Mouse (Mus musculus) megakaryocyte-erythroid progenitor cell, adult 5-6 weeks (primary cell): ENCODE measurements around the gene Neu3. TPM values are rescaled to one million over a fixed set of nuclear protein-coding genes. Genes with fewer than 3 reads are reported as not detected.
"Not testable (repeated sequence)": the region's sequence is repeated elsewhere in the genome, so short reads cannot be mapped to it uniquely, and the experiment has no call there.

Source experiments
- ATAC-seq: replicated peaks from 2 replicates; pipeline ENCODE4 v1.8.0; 2016; ENCODE audit warnings: mild to moderate bottlenecking, inconsistent platforms; ENCODE audit not compliant: severe bottlenecking, poor library complexity, low FRiP score, low TSS enrichment
- total RNA-seq, 2 experiments: library from RNA; stranded (forward) in 1 of 2; stranded (reverse) in 1 of 2; fragments of 200-1000, 215-1000 nt in 1 of 2; fragments of >200 nt in 1 of 2; fragmentation: Nextera tagmentation in 1 of 2; gene quantifications; 2 replicates each; pipeline ENCODE4 v1.2.3; 2014 to 2017

Gene Neu3
- total RNA-seq, 2 experiments from 2014 or later = 3.9 to 8.1 TPM

DNA sequence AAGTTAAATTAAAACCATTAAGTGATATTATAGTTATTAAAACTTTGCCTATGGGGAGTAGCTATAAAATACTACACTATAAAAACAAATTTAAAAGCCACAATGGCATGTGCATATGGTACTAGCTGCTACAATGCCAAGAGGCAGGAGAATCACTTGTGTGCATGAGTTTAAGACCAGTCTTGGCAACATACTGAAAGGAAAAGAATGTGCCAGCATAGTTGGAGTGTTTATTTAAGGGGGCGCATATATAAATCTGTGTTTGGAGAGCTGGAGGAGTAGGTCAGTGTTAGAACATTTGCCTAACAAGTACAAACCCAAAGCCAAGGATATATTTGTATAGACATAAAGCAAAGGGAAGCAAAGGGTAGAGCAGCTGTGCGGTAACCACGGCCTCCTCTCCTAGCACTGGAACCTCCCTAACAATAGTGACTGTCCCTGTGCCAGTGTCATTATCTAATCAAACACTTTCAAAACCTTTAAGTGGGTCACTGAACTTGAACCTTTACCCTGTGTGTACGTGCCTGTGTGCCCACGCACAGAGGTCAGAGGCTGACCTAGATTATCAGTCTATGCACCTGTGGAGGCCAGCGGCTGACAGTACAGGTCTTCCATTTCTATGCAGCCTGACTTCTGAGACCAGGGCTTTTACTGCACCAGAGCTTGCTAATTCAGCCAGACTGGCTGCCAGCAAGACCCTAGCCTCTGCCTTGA is 9.3 kb upstream of the Neu3 start:
- ATAC-seq = 0 out of 2 replicates have a peak, but pooled peaks have one; percentile 16

DNA sequence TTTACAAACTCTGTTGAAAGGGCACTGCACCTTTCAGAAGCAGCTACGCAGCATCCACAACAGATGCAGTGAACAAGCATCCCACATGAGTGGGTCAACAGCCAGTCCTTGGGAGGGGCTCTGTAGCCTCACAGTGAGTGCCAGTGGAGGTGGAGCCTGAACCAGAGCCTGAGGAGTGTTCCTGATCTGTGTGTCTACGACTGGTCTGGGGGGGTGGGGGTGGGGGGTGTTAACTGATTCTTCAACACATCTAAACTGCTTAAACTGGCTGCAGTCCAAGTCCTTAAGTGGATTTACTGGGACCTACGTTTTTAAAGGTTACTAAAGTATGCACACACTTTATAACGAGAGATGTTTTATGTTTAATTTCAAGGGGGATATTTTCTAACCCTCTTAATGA is 8.6 kb upstream of the Neu3 start:
- no peak for ATAC-seq

GRCm38 (mm10) chr7:99834314-99834853 is 6.2 kb upstream of the Neu3 start:
- ATAC-seq = no peak

- ATAC-seq = no peak
Observed at GRCm38 (mm10) chr7:99833846-99834222, 5.6 kb upstream of the Neu3 start.

GRCm38 (mm10) chr7:99833115-99833845 is 5.1 kb upstream of the Neu3 start:
- ATAC-seq = no peak

DNA sequence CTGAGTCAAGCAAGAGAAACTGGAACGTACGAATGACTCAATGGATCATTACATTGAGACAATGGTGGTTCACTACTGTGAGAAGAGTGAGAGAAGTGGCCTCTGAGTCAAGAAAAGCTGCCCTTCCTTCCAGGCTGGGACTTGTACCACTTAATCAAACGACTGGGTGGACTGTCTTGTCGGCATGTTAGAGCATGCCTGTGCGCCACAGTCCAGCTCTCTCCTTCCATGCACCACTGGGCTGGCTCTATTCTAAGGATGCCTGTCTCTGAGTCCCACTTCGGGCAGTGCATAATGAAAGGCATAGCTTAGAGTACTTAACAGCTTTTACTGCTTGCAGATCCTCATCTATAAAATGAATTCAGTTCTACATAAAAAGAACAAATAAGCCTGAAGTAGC is 2.1 kb downstream of the Neu3 start:
- ATAC-seq = no peak

- peak; percentile 10; the same call in 1 of the 2 replicates for ATAC-seq
Observed at GRCm38 (mm10) chr7:99825511-99825910, 2.7 kb downstream of the Neu3 start.

DNA sequence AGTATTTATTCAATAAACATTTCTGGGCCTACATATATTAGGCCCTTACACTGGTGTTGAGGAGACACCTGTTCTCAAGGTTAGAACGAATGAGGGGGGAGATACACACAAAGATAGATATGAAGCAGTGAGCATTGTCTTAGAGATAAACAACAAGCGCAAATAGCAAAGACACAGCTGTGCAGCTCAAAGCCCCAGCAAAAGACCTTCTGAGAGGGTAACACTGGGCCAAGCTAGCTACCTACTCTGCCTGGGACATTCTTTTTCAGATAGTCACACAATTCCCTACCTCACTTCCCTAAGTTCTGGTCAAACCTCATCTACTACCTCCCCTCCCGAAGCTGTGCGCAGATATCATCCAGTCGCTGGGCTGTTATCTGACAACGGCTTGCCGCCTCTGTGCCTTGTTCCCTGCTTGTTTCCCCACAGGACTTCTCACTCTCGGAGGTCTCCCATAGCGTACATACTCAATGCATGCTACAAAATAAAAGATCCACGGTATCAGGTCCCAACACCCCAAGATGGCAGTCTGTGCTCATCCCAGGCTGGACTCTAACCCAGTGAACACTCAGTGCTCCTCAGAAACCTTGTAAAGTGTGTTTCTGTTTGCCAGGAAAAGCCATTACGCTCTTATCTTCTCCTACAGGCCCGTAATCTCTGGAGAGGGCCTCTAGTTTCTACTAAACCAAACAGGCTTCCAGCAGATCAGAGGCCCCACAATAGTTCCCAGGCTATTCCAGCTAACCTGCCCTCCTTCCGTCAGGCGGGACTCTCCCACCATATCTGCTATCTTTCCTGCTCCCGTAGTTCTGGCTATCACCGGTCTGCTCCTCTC is 3.4 kb downstream of the Neu3 start:
- ATAC-seq = peak; percentile 56

GRCm38 (mm10) chr7:99823045-99823663 is 5.1 kb downstream of the Neu3 start:
- no peak for ATAC-seq

- peak; percentile 66 for ATAC-seq
Observed at GRCm38 (mm10) chr7:99822426-99822825, 5.8 kb downstream of the Neu3 start.

- ATAC-seq = no peak
Observed at GRCm38 (mm10) chr7:99821953-99822352, 6.3 kb downstream of the Neu3 start.

DNA sequence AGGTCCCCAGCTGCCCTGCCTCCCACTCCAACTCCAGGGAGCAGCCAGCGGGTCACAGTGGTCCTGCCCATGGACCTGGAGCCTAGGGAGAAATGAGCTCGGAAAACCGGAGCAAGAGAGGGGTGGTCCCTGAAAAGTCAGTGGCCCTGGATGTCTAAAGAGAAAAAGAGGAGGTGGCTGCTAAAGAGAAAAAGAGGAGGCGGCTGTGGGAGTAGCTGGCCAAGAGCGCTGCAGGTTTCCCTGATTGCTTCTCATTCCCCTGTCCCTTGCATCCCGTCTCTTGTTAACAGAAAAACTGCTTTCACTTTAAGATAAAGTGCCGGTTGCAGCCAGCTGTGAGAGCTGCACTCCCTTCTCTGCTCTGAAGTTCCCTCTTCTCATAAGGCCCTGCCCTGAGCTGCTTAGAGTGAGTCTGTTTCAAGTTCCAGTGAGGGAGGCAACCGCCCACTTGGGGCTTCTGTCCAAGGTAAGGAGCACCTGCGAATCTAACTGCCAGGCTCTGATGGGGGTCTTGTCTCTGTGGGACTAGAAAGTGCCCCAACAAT is 10.0 kb downstream of the Neu3 start:
- ATAC-seq = not testable (repeated sequence)

DNA sequence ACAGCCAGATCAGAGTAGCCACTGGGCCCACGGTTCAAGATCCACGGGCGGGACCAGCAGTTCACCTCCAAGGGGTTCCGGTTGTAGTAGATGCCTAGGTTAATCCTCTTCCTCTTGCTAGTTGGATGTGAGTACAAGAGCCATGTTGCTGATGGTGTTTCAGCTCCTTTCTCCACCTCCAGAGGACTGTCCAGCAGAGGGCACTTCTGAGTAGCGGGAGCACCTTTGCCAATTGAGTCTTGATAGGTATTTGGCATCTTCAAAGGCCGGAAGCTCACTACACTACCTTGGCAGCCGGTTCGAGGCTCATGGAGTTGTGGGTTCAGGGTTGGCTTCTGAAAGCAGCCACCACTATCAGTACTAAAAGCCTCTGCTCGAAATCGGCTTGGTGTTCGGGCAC is 14.8 kb downstream of the Neu3 start:
- ATAC-seq = peak; percentile 47; the same call in 1 of the 2 replicates

DNA sequence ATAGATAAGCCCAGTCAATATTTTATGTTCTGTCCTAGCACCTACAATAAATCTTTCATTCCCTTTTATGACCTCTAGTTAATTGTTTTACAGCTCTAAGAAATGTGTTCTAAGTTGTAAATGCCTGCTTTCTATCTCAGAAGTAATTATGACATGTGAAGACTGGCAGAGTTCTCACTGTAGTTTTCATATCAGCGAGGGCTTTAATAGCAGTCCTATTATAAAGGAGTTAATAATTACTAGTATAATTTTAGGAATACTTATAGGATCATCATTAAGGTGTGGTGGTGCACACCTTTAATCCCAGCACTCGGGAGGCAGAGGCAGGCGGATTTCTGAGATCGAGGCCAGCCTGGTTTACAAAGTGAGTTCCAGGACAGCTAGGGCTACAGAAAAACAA is 16.6 kb downstream of the Neu3 start:
- ATAC-seq = no peak

DNA sequence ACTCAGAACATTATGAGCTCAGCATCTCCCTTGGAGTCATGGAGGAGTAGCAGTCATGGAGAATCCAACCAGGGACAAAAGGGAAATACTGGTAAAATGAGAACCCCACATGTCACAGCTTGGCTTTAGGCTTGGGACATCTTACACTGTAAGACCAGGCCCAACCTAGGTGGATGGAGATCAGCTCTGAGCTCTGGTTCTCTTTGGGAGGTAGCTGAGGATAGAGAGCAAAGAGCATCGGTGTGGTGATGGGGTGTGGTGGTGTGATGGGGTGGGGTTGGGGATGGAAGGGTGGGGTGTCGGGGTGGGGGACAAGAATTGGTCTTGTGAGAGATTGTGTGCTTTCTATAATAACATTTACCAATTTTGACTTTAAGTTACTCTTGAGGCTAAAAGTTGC is 17.4 kb downstream of the Neu3 start:
- no peak for ATAC-seq

GRCm38 (mm10) chr7:99807043-99807442 is 21.2 kb downstream of the Neu3 start:
- ATAC-seq = not testable (repeated sequence)

DNA sequence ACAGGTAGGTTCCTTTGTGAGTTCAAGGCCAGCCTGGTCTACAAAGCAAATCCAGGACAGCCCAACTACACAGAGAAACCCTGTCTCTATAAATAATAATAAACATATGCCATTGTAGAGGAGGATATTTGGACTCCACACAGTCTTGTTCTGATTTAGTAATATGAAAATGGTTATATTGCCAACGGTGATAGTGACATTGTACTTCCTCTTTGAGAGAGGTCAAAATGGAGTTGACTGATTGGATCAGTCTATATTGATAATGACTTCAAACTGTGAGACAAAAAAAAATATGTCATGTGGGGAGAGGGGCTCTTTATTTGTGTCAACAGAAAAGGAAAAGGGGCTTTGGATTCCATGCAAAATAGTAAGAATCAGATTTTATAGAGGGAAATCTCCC is 22.9 kb downstream of the Neu3 start:
- ATAC-seq = no peak

- ATAC-seq = not testable (repeated sequence)
Observed at GRCm38 (mm10) chr7:99804033-99804432, 24.2 kb downstream of the Neu3 start.

GRCm38 (mm10) chr7:99803535-99803934 is 24.7 kb downstream of the Neu3 start:
- no peak for ATAC-seq
